Mouse (Mus musculus): Measurements from ENCODE around the gene Zfp111. TPM values are rescaled to one million over a fixed set of nuclear protein-coding genes. Genes with fewer than 3 reads are reported as not detected.

Gene Zfp111
- polyA plus RNA-seq, 1 experiment from 2014 or later, result 11.1 TPM

GRCm38 (mm10) chr7:24191361-24191760 is 19.9 kb downstream of the Zfp111 start:
- 82% methylated on average over 2 of the region's 2 CpGs for WGBS
- H3K4me1 ChIP-seq, result no peaks in the 10 kb centered on the region
- DNase-seq (ENCODE audit: low spot score), result no peak
- H3K9me3 ChIP-seq, result peaks cover 13% of the 10 kb centered on the region; the same call in 1 of the 2 replicates
- no peak overlapping the region for H3K4me3 ChIP-seq
- peaks cover 30% of the 10 kb centered on the region for H3K36me3 ChIP-seq (replicated peaks)
- no peak overlapping the region for H3K27ac ChIP-seq (replicated peaks)
- H3K27me3 ChIP-seq (replicated peaks; ENCODE audit: low read depth, poor library complexity, severe bottlenecking), result no peaks in the 10 kb centered on the region

GRCm38 (mm10) chr7:24189571-24189944 is 21.7 kb downstream of the Zfp111 start:
- Histone ChIP-seq H3K27ac (replicated peaks) (no peak overlapping the region), H3K4me1 (no peaks in the 10 kb centered on the region), H3K27me3 (replicated peaks; ENCODE audit: low read depth, poor library complexity, severe bottlenecking) (no peaks in the 10 kb centered on the region), H3K9me3 (peaks cover 13% of the 10 kb centered on the region; the same call in 1 of the 2 replicates), H3K36me3 (replicated peaks) (peaks cover 18% of the 10 kb centered on the region), H3K4me3 (no peak overlapping the region)
- DNase-seq (ENCODE audit: low spot score), result no peak
- WGBS, result 79% methylated on average over 5 of the region's 5 CpGs

GRCm38 (mm10) chr7:24188901-24189570 is 22.2 kb downstream of the Zfp111 start:
- DNase-seq (ENCODE audit: low spot score), result no peak
- 69% methylated on average over 4 of the region's 4 CpGs for WGBS

GRCm38 (mm10) chr7:24187611-24188010 is 23.6 kb downstream of the Zfp111 start:
- no peak overlapping the region for H3K27ac ChIP-seq (replicated peaks)
- H3K27me3 ChIP-seq (replicated peaks; ENCODE audit: low read depth, poor library complexity, severe bottlenecking), result no peaks in the 10 kb centered on the region
- H3K36me3 ChIP-seq (replicated peaks), result no peaks in the 10 kb centered on the region
- H3K9me3 ChIP-seq, result 0 out of 2 replicates have a peak, but pooled peaks cover 3% of the 10 kb centered on the region
- no peak overlapping the region for H3K4me3 ChIP-seq
- 69% methylated on average over 1 of the region's 1 CpGs for WGBS
- no peak for DNase-seq (ENCODE audit: low spot score)
- no peaks in the 10 kb centered on the region for H3K4me1 ChIP-seq

More at GRCm38 (mm10) chr7:24188901-24189570, 22.2 kb downstream of the Zfp111 start:
- Histone ChIP-seq H3K36me3 (replicated peaks) (peaks cover 13% of the 10 kb centered on the region), H3K4me3 (no peak overlapping the region), H3K9me3 (peaks cover 10% of the 10 kb centered on the region; the same call in 1 of the 2 replicates), H3K27ac (replicated peaks) (no peak overlapping the region), H3K4me1 (no peaks in the 10 kb centered on the region), H3K27me3 (replicated peaks; ENCODE audit: low read depth, poor library complexity, severe bottlenecking) (no peaks in the 10 kb centered on the region)

- peaks cover 4% of the 10 kb centered on the region; the same call in 1 of the 2 replicates for H3K4me1 ChIP-seq
- 58% methylated on average over 6 of the region's 6 CpGs for WGBS
- H3K27me3 ChIP-seq (replicated peaks; ENCODE audit: low read depth, poor library complexity, severe bottlenecking), result no peaks in the 10 kb centered on the region
- no peak for DNase-seq (ENCODE audit: low spot score)
- H3K27ac ChIP-seq (replicated peaks), result peak overlapping the region; percentile 89
- H3K36me3 ChIP-seq (replicated peaks), result no peaks in the 10 kb centered on the region
- peak overlapping the region; percentile 65 for H3K4me3 ChIP-seq
- no peaks in the 10 kb centered on the region for H3K9me3 ChIP-seq
Observed at GRCm38 (mm10) chr7:24175337-24175711, 35.9 kb downstream of the Zfp111 start.

- H3K27ac ChIP-seq (replicated peaks), result peak within 1 kb of the TSS; percentile 89
- H3K9me3 ChIP-seq, result no peaks in the 10 kb centered on the region
- peak; percentile 85 for DNase-seq (ENCODE audit: low spot score)
- H3K4me3 ChIP-seq, result peak within 1 kb of the TSS; percentile 65
- peaks cover 4% of the 10 kb centered on the region; the same call in 1 of the 2 replicates for H3K4me1 ChIP-seq
- H3K36me3 ChIP-seq (replicated peaks), result no peaks in the 10 kb centered on the region
- H3K27me3 ChIP-seq (replicated peaks; ENCODE audit: low read depth, poor library complexity, severe bottlenecking), result no peaks in the 10 kb centered on the region
- WGBS, result 15% methylated on average over 23 of the region's 23 CpGs
Observed at GRCm38 (mm10) chr7:24174618-24175336, 36.5 kb downstream of the Zfp111 start, which contains the start of gene Zfp114. Zfp114 (plus strand) TSS chr7:24175060.

- Histone ChIP-seq H3K27ac (replicated peaks) (no peak overlapping the region), H3K27me3 (replicated peaks; ENCODE audit: low read depth, poor library complexity, severe bottlenecking) (no peaks in the 10 kb centered on the region), H3K4me3 (no peak overlapping the region), H3K9me3 (no peaks in the 10 kb centered on the region), H3K36me3 (replicated peaks) (no peaks in the 10 kb centered on the region), H3K4me1 (peaks cover 4% of the 10 kb centered on the region; the same call in 1 of the 2 replicates)
- DNase-seq (ENCODE audit: low spot score), result no peak
- 66% methylated on average over 4 of the region's 4 CpGs for WGBS
Observed at GRCm38 (mm10) chr7:24172191-24172590, 39.1 kb downstream of the Zfp111 start.

- Histone ChIP-seq H3K27ac (replicated peaks) (no peak overlapping the region), H3K4me3 (no peak overlapping the region), H3K36me3 (replicated peaks) (no peaks in the 10 kb centered on the region), H3K4me1 (no peaks in the 10 kb centered on the region), H3K9me3 (peaks cover 3% of the 10 kb centered on the region; the same call in 1 of the 2 replicates), H3K27me3 (replicated peaks; ENCODE audit: low read depth, poor library complexity, severe bottlenecking) (no peaks in the 10 kb centered on the region)
- 16% methylated on average over 1 of the region's 1 CpGs for WGBS
- no peak for DNase-seq (ENCODE audit: low spot score)
Observed at GRCm38 (mm10) chr7:24153272-24153671, 58.0 kb downstream of the Zfp111 start.

Other genes with a start within 250 kb of the Zfp111 start
- not detected in 2 replicates for gene Vmn1r181, start 236.8 kb downstream of the Zfp111 start, polyA plus RNA-seq (2016; fragmentation: Nextera tagmentation; extraction: Ambion mirVana)
- gene V1rd19, start 209.8 kb downstream of the Zfp111 start, polyA plus RNA-seq (2016; fragmentation: Nextera tagmentation; extraction: Ambion mirVana), result not detected in 2 replicates
- not detected in 2 replicates for gene Vmn1r183, start 158.2 kb downstream of the Zfp111 start, polyA plus RNA-seq (2016; fragmentation: Nextera tagmentation; extraction: Ambion mirVana)
- gene Zfp180, start 129.5 kb downstream of the Zfp111 start, polyA plus RNA-seq (2016; fragmentation: Nextera tagmentation; extraction: Ambion mirVana), result 28.9 and 30.0 TPM in 2 replicates
- gene Zfp112, start 99.1 kb downstream of the Zfp111 start, polyA plus RNA-seq (2016; fragmentation: Nextera tagmentation; extraction: Ambion mirVana), result 3.2 and 4.7 TPM in 2 replicates
- gene Zfp235, start 77.3 kb downstream of the Zfp111 start, polyA plus RNA-seq (2016; fragmentation: Nextera tagmentation; extraction: Ambion mirVana), result 15.3 and 15.7 TPM in 2 replicates
- 4.8 and 5.2 TPM in 2 replicates for gene Zfp114, start 36.4 kb downstream of the Zfp111 start, polyA plus RNA-seq (2016; fragmentation: Nextera tagmentation; extraction: Ambion mirVana)
- 5.7 and 6.7 TPM in 2 replicates for gene Zfp109, start 26.1 kb upstream of the Zfp111 start, polyA plus RNA-seq (2016; fragmentation: Nextera tagmentation; extraction: Ambion mirVana)
- gene Zfp108, start 43.4 kb upstream of the Zfp111 start, polyA plus RNA-seq (2016; fragmentation: Nextera tagmentation; extraction: Ambion mirVana), result 2.4 and 3.1 TPM in 2 replicates
- gene Zfp93, start 59.0 kb upstream of the Zfp111 start, polyA plus RNA-seq (2016; fragmentation: Nextera tagmentation; extraction: Ambion mirVana), result 8.2 and 8.6 TPM in 2 replicates
- 46.4 and 47.7 TPM in 2 replicates for gene Zfp61, start 89.8 kb upstream of the Zfp111 start, polyA plus RNA-seq (2016; fragmentation: Nextera tagmentation; extraction: Ambion mirVana)
- 13.8 and 13.9 TPM in 2 replicates for gene Zfp94, start 105.2 kb upstream of the Zfp111 start, polyA plus RNA-seq (2016; fragmentation: Nextera tagmentation; extraction: Ambion mirVana)
- gene Tescl, start 122.5 kb upstream of the Zfp111 start, polyA plus RNA-seq (2016; fragmentation: Nextera tagmentation; extraction: Ambion mirVana), result 0.17 TPM in 1 of 2 replicates, not detected in the other
- not detected in 2 replicates for gene Lypd5, start 137.8 kb upstream of the Zfp111 start, polyA plus RNA-seq (2016; fragmentation: Nextera tagmentation; extraction: Ambion mirVana)
- gene Kcnn4, start 158.8 kb upstream of the Zfp111 start, polyA plus RNA-seq (2016; fragmentation: Nextera tagmentation; extraction: Ambion mirVana), result 3.0 and 3.5 TPM in 2 replicates
- 25.8 and 26.3 TPM in 2 replicates for gene Smg9, start 188.2 kb upstream of the Zfp111 start, polyA plus RNA-seq (2016; fragmentation: Nextera tagmentation; extraction: Ambion mirVana)
- gene Irgc1, start 240.9 kb upstream of the Zfp111 start, polyA plus RNA-seq (2016; fragmentation: Nextera tagmentation; extraction: Ambion mirVana), result not detected in 2 replicates